Mouse (Mus musculus): ENCODE results near the gene Ctc1.
"Not testable (repeated sequence)": the region's sequence is repeated elsewhere in the genome, so short reads cannot be mapped to it uniquely, and the experiment has no call there.

Ctc1 gene

DNA sequence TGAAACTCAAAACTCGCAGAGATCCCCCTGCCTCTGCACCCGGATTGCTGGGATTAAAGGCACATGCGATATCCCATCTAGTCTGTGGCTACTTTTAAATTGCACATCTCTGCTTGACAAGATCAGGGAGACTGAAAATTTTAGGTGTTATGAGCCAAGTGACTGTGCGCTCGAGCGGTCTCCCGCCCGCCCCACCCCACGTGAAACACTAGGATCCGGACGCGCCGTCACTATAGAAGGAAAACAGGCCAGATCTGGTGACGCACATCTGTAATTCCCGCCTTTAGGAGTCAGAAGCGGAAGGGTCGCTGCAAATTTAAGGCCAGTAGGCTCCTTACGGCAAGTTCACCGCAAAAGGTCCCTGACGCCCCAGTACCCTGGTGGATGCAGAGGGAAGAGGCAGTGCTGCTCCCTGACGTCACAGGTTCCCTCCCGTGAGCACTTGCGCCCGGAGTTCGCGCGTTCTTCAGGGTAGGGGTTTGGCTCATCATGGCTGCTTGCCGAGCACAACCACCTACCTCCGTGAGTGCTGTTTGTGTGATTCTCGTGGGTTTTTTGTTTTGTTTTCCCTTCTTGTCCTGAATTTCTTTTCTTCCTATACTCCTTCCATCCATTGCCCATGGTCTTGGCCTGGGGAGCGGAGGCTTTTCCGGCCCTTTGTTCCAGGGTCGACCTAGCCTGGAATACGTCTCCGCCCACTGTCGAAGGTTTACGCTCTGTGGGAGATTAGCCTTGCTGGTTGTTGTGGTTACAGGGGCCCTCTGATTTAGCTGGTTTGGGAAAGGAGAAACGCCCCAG, at the start of gene Ctc1:
TSS of gene Ctc1 (plus strand) at position 268 of the 798 bp plus-strand sequence.
- peak; percentile 94 for DNase-seq (ENCODE audit: low spot score)

DNA sequence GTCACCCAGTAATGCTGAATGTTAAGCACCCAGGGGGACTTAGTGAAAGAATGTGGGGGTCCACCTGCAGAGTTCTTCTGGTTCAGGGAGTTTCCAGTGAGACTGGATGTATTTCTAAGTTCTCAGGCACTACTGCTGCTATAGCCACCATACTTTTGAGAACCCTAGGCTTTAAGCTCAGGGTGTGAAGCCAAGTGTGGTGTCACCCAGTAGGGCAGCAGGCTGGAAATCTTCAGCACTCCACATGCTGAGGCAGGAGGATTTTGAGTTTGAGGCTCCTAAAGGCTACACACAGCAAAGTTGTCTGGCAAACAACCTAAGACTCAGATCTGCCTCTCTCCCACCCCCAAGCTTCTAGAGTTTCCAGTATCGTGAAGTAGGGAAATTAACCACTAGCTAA, 49.2 kb upstream of the Ctc1 start:
- no peak for DNase-seq (ENCODE audit: low spot score)

DNA sequence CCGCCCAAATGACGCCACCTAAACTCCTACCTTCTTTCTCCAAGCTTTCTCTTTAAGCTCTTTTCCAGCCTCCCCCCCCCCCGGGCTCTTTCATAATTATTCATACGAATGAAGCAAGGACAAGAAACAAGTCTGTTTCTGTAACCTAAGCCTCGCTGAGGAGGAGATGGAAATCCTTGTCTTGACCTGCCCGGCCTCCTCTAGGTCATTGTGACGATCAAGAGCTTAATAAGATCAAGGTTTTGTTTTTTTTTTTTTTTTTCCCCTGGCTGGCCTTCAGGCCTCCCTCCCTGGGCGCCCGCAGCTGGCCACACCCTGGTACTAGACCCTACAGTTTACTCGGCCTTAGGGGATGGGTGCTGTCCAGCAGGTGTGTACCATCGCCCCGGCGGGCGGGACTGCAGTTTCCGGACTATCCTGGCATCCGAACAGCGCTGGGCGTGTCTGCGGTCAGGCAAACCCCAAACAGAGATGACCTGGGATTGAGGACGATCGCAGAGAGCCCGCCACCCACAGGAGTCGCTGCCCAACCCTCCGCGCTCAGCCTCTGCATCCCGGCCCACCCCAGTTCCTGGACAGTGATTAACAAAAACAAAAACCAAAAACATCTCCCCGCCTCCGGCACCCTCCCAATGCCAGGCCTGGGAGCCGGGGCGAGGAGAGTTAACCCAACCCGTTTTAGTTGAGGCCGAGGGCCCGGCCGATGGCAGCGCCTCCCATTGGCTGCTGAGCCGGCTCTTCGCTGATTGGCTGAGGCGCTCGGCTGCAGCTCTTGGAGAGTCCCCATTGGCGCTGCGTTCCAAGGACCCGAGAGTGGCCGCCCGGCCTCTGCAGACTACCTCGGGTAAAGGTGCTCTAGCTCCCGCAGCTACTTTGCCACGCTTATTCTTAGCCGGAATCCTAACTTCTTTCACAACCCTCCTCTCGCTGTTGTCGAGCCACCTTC, 48.1 kb upstream of the Ctc1 start, which contains the start of gene Slc25a35:
TSS of gene Slc25a35 (plus strand) at position 795 of the 946 bp plus-strand sequence.
- peak; percentile 91 for DNase-seq (ENCODE audit: low spot score)

DNA sequence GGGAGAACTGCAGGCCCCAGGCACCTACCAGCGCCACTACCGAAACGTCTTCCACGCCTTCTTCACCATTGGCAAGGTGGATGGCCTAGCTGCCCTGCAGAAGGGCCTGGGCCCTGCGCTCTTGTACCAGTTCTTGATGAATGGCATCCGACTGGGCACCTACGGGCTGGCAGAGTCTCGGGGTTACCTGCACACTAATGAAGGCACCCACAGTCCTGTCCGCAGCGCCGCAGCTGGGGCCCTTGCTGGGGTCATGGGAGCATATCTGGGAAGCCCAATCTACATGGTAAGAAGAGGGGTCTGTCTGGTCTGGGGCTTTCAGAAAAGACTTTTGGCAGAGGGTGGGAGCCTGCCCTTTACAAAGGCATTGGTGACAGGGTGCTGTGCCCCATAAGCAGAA, 47.0 kb upstream of the Ctc1 start:
- DNase-seq (ENCODE audit: low spot score) = no peak

DNA sequence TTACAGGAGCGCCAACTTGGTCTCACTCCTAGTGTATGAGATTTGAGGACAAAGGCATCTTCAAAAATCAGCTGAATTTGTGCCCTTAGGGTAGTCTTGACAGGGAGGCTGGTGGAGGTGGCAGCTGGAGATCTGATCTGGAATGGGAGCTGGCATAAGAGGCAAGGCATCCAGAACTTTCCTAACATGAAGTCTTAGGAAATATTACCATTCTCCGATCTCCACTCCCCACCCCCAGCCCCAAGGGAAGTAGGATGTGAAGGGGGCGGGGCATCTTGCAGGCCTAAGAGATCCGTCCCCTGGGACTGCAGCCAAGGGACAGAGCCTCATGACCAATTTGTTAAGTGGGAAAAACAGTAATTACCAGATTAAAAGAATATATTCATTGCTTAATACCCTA, 45.5 kb upstream of the Ctc1 start:
- DNase-seq (ENCODE audit: low spot score) = no peak

DNA sequence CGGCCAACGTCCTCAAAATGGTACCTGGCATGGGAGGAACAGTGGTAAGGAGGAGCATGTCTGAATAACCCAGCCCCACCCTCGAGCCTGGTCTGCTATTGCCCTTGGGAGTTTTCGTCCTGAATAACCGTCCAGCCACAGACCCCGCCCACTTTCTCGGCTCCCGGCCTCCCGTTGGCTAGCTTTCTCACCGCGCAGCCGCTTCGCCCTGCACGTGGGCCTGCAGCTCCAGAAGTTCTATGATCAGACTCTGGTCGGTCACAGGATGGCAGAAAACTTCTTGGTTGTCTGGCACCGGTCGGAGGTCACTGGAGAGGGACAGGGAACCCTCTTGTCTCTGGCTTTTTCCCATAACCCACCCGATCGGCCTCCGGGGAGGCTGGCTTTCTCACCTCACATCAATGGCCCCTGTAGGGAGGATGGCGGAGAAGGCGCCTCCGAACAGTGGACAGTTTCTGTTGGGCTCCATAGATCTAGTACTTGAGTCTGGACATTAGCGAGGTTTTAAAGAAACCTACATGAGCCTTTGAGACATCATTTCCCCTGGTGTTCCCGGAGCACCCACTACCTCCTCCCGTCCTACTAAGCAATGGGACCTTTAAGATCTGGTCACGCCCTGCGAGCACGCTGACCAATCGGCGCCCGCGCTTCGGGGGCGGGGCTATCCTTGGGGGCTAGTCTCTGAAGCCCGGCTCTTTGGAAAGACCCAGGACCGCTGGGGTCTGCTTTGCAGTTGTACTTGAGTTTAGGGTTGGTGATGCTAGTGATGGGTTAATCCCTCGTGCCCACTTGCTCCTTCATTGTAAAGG, 42.3 kb upstream of the Ctc1 start:
- peak; percentile 88 for DNase-seq (ENCODE audit: low spot score)

DNA sequence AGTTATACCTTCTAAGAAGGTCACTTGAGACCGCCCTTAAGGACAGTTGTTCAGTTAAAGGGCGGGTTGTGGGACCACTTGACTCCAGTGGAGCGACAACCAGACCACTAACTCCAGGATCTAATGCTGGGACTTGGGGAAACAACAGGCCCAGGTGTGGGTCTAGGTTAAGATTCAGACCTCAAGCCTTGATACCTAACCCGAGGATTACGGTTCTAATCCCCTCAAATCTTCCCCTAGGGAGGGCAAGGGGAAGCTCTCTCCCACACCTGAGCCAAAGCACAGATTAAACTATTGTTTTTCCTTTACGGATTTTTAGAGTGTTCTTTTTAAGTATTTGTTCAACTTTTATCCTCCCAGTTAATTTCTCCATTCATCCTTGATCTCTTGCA, 41.7 kb upstream of the Ctc1 start:
- no peak for DNase-seq (ENCODE audit: low spot score)

DNA sequence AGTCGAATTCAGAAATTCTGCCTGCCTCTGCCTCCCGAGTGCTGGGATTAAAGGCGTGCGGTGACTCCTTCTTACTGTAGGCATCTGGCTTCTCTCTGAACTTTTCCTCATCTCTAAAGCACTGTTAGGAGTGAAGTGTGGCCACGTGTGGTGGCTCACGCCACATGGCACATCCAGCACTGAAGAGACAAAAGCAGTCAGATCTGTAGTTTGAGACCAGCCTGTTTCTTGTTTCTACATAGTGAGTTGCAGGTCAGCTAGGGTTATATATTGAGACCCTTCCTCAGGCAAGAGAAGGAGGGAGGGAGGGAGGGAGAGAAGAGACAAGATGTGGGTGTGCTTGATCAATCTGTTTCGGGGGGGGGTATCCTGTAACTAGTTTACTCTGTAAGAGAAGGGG, 40.6 kb upstream of the Ctc1 start, which contains the start of gene Rangrf:
TSS of gene Rangrf (minus strand) at position 101 of the 400 bp plus-strand sequence.
- DNase-seq (ENCODE audit: low spot score) = no peak

DNA sequence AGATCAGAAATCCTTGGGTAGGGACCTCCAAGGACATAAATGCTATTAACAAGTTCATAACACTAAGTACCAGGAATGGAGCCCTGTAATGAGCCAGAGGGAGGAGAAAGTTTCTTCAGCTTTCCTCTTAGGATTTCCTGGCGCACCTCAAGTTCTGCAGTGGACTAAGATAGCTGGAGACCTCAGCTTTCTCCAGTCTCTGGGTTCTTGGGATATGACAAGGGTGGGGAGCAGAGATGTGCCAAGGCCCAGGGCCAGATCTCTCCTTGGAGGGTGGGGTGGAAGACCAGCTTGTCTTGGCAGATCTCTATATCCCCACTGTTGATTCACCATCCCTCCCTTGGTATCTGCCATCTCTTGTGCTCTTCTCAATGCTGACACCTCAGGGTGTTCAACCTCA, 40.1 kb upstream of the Ctc1 start:
- no peak for DNase-seq (ENCODE audit: low spot score)

DNA sequence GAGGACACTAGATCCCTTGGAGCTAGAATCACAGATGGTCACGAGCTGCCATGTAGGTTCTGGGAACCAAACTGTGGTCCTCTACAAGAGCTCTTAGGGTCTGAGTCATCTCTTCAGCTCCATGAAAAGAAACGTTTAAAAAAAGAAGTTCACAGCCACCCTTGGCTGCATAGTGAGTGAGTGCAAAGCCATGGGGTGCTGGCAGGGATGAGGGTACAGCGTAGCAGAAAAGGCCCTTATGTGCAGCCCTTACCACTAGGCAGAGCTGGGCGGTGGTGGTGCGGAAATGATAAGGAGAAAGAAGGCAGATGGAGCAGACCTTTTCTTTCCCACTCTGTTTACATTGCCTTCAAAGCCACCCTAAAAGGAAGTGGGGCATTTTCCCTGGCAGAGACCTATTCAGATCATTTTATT, 36.4 kb upstream of the Ctc1 start:
- no peak for DNase-seq (ENCODE audit: low spot score)

DNA sequence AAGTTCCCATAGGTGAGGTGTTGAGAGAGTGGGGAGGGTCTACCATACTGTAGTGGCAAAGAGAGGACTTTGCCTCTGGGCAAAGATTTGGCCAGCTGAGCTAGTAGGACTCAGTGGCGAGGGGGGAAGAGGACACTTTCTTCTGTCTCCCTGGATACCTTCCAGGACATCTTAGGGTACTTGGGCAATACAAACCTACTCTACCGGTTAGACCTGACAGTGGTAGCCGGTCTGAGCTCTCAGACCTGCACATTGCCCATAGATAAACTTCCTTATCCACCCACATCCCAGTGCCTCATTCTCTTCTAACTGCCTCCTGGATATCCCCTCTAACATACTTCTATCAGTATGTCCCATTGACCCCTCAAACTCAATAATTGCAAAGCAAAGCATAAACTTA, 34.8 kb upstream of the Ctc1 start:
- no peak for DNase-seq (ENCODE audit: low spot score)

DNA sequence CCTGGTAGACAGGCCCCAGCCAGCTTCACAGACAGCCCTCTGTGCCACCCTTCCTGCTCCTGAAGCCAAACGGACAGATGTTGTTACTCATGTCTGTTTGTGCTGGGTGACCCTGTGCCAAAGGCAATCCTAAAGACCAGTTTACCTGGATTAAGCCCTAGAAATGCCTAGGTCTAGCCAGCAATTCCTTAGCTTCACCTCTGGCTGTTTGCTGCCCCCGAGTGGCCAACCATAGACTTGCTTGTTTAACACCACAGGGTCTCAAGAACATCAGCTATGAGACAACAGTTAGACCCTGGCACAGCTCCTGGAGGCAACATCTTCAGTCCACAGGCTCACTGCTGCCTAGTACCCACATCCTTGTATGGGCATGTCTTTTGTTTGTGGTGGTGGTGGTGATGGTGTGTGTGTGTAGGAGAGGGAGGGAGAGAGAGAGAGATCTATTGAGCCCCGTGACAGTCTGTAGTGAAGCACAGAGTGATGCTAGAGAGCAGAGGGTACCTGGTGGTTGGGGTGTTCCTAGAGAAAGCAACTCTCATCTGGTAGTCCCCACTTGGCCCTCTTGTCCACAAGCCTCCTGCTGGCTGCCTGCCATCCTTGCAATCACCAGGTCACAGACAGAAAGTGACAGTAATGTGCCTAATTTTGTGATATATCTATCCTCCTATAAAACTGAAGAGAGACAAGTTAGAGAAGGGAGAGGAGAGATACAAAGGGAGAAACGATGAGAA, 32.9 kb upstream of the Ctc1 start:
- peak; percentile 87 for DNase-seq (ENCODE audit: low spot score)

DNA sequence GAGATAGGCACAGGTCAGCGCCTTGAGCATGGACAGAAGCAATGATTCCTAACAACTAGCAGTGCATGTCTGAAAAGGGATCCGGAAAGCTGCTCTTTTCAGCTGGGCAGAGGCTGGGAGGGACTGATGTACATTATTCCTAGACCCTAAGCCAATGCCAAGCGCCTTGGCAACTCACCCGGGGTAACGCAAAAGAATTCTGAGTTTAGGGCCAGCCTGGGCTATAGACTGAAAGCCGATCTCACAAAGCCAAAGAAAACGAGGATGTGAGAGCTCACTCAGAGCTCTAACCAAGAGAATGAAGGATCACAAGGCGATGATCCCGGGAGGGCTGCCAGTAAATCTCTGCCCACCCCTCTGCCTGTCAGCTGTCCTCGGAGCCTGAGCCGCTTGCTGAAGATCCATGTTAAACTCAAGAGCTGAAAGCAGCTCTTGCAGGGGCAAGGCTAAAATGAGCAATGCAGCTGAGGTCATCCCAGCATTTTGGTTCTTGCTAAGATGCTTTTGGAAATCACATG, 28.3 kb upstream of the Ctc1 start:
- no peak for DNase-seq (ENCODE audit: low spot score)

DNA sequence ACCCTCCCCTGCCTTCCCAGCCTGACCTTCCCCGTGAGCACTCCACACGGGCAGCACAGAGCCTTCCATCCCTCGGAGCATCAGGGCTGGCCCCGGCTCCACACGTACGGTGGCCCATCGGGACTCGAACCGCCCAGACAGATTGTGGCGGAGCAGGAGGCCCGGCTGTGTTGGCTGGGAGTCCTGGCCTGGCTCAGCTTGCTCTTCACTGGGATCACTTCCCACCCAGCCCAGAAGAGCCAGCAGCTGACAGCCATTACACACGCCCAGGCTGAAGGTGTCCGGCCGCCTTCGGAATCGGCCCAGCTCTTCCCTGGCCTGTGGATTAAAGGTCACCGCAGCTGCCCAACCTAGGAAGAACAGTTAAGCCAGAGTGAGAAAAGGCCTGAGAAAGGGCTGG, 27.4 kb upstream of the Ctc1 start:
- DNase-seq (ENCODE audit: low spot score) = no peak

DNA sequence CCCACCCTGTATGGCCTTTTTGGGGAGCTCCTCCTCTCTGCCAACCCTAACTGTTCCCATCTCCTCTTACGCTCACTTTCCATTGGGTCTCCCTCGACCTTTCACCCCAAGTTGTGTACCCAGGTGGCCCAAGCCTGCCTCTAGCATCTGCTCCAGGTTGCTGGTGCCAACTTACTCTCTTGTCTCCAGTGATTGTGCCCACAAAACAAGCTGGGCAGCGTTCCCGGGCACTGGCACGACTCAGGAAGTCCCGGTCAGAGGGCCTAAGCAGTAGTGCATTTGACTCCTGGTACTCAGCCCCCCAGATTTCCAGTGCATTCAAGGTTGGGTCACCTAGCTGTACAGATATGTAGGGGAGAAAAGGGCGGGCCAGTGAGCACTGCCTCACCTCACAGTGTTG, 22.6 kb upstream of the Ctc1 start:
- DNase-seq (ENCODE audit: low spot score) = no peak

DNA sequence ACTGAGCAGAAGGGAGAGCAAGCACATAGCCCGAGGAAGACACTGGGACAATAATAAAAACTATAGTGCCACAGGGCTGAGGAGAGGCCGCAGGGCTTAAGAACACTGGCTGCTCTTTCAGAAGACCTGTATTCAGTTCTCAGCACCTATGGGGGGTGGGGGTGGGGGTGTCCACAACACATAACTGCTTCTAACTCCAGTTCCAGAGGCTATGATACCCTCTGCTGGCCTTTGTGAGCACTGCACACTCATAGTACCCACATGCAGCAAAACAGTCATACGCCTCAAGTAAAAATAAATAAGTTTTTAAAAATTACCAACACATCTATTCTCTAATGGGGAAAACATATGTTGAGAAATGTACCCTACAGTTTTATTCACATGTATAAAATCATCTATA, 21.3 kb upstream of the Ctc1 start:
- DNase-seq (ENCODE audit: low spot score) = peak; percentile 14

DNA sequence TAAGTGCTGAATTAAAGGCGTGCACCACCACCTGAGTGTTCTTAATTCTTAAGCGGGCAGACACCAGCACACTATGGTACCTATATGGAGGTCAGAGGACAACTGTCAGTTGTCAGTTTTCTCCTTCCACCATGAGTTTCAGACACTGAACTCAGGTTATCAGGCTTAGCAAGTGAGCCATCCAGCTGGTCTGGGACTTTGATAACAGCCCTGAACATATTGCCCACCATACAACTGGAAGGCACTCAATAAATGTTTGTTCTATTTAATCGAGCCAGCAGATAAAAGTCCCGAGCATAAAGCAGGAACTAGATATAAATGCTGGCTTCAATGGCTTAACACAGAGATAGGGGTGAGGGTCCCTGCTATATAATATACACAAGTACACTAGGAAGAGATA, 18.6 kb upstream of the Ctc1 start:
- DNase-seq (ENCODE audit: low spot score) = no peak

DNA sequence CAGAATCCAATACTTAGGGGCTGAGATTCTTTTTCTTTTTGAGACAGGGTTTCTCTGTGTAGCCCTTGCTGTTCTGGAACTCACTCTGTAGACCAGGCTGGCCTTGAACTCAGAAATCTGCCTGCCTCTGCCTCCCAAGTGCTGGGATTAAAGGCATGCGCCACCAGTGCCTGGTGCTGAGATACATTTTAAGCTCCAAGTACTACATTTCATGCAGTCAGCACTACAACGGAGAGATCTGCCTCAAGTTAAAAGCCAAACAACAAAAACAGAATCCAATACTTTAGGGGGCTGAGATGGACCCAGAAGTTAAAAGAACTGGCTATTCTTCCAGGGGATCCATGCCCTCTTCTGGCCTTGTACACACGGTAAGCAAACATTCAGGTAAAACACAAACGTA, 12.9 kb upstream of the Ctc1 start:
- DNase-seq (ENCODE audit: low spot score) = not testable (repeated sequence)

DNA sequence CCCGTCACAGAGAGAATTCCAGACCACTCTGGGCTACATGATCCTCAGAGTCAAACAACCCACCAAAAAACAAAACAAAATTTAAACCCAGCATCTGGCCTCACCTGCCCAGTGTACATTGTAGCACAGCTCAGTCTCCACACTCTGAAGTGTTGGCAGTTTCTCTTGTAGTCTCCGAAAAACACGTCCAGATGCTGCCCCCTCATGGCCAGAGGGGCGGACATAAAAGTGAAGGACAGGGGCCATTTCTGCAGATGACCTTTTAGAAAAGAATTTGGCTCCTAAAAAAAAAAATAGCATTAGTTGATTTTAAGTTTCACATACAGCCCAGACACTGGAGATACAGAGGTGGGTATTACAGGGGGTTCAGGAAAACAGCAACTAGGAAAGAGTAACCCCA, 12.1 kb upstream of the Ctc1 start:
- DNase-seq (ENCODE audit: low spot score) = peak; percentile 23

DNA sequence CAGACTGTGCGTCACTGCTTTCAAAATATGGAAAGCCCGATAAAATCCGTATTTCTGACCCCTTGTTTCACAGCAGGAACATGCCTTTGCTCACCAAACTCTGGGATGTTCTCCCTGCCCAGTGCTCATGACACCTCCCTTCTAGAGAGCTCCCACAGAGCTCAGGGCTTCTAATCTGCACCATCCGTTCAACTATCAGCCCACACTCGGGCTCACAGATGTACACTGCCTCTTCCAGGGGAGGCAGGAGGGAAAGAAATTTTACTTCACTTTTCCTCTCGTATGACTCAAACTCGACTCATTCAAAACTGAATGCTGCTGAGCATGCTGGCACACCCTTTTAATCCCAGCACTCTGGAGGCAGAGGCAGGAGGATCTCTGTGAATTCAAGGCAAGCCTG, 10.5 kb upstream of the Ctc1 start:
- no peak for DNase-seq (ENCODE audit: low spot score)

DNA sequence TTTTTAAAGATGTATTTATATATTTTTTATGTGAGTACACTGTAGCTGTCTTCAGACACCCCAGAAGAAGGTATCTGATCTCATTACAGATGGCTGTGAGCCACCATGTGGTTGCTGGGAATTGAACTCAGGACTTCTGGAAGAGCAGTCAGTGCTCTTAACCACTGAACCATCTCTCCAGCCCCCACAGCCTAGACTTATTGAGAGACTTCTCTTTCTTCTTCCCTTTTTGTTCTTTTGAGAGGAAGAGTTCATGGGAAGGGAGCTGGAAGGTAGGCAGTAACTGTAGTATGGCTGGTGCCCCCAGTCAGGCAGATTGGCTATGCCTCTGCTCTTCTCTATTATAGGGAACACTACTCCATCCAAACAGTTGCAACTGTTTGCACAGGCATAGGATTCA, 9.1 kb upstream of the Ctc1 start:
- DNase-seq (ENCODE audit: low spot score) = not testable (repeated sequence)
